Mouse (Mus musculus): ENCODE data around the gene Ndufaf8.

The Ndufaf8 gene

DNA sequence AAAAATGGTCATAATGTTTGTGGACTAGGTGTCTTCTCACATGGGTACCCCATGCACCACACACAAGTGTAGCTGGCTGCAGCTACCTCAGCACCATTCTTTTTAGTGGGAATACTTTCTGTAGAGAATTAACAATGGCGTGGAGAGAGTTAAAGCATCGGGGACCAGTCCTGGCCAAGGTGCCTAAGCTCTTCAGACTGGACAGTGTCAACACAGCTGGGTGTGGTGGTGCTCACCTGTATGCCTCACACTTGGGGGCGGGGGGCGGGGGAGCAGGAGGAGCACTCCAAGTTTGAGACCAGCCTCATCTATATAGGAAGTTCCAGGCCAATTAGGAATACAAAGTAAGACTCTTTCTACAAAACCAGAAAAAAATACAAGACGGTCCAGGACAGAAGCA is 35.4 kb downstream of the Ndufaf8 start:
- no peak for DNase-seq (ENCODE audit: inconsistent ontology term)

DNA sequence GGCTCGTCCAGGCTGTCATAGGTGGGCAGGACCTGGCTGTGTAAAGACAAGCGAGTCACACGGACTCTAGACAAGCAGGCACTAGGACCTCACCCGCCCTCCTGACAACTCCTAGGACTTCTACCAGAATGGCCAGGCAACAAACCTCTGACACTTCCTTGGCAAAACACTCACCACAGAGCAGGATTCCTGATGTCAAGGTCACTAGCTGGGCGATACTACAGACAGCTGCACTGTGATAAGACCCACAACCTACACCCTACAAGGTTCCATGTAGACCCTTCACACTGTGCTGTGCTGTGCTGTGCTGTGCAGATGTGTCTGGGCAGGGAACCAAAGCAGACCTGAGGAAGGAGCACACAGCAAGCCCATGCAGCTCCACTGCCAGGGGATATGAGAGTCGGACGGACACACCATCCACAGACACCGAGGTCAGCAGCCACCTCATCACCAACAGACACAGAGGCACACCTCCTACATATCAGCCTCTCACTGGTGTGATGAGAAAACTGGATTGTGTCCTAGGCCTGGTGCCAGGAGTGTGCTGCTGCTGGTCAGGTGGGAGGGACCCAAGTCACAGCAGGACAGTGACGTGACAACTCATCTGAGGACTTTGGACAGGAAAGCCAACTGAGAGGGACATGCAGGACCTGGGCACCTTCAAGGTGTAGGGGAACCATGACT is 36.3 kb downstream of the Ndufaf8 start:
- DNase-seq (ENCODE audit: inconsistent ontology term) = no peak

DNA sequence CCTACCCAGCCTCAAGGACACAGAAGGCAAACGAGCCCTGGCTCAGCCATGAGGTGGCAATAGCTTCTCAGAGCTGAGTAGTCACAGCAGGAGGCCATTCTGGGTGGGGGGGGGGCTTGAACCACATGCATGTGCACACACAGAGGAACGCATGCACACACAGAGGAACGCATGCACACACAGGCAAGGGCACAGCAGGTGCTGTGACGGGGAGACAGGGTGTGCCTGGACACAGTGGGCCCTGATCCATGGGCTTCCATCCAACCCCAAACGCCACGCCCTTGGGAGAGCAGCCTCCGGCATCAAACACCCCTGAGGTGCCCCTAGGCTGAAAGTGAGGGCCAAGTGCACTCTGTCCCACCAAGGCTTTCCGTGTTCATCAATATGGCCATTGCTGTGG is 37.5 kb downstream of the Ndufaf8 start:
- DNase-seq (ENCODE audit: inconsistent ontology term) = no peak

DNA sequence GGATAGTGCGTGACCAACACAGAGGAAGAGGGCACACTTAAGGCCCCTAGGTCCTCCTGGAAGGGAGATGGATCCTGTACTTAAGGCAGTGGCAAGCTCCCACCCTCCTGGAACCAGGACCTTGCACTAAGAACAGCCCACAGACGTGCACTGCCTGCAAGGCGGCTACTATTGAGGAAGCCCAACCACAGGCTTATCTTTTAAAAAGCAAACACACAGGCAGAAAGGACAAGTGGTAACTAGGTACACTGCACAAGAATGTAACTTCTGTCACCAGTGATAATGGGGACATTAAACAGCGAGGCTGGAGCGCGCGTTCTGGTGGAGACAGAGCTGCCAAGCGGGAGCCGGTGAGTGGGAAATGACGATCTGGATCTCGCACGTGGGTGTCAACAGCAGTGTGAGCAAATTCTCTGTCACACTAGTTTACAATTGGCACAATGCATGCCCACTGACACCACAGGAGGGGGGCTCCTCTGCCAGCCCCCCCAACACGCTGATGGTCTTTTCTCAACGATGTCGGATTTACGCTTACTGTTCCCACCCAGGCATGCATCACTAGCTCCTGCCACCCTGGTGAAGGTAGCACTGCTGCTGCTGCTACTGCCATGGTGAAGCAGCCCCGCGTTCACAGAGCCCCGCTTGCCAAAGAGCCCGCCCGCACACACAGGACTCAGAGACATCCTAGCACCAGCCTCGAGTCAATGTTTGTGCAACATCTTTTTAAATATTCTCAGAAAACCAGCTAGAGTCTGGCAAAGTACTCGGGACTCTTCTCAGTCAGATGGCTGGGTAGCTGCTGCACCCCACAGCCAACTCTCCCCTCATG is 38.3 kb downstream of the Ndufaf8 start:
- no peak for DNase-seq (ENCODE audit: inconsistent ontology term)

DNA sequence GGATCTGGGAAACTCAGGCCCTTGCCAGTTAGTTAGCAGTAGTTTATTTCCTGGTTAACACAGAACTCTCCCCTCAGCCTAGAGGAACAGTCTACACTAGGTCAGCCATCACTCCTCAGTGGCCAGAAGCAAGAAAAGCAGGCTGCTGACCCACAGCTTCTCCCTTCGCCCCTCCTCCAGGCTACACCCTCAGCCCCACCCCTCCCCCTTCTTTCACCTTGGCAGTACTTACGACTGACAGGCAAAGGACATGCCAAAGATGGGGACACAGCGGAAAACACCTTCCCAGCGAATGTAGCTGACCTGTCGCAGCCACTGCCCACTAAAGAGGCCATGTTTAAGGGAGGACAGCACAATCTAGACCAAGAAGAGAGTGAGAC is 38.9 kb downstream of the Ndufaf8 start:
- no peak for DNase-seq (ENCODE audit: inconsistent ontology term)

DNA sequence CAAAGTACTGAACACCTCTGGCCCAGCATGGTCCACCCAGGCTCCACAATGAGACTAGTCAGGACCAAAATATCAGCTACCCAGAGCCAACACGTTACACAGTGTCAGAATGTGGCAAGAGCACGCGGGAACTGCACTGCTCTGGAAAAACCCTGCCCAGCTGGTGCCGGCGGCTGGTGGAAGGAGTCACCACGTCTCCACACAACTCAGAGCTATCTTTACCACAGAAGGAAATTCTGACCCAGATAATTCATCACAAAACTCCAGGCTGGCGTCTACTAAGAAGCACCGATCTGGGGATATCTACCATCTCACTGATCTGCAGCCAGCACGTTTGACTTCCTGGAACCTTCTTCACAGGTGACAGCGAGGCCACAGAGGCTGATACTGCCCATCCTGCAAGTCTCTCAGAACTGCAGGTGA is 40.6 kb downstream of the Ndufaf8 start:
- no peak for DNase-seq (ENCODE audit: inconsistent ontology term)

DNA sequence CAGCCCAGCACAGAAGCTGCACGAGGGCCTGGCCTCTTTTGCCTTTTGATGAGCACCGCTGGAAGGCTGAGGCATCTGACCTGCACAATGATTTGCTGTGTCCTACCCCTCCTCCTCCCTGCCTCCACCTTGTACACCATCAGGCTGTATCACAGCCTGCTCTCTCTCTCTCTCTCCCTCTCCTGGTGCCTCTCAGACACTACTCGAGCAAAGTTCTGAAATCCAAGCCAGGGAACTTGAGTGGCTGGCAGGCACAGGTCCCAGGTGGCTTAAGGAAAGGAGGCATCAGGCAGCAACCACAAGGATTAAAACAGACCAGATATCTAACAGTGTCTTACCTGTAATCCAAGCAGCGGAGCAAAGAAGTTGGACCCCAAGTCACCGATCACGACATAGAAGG is 41.5 kb downstream of the Ndufaf8 start:
- no peak for DNase-seq (ENCODE audit: inconsistent ontology term)

DNA sequence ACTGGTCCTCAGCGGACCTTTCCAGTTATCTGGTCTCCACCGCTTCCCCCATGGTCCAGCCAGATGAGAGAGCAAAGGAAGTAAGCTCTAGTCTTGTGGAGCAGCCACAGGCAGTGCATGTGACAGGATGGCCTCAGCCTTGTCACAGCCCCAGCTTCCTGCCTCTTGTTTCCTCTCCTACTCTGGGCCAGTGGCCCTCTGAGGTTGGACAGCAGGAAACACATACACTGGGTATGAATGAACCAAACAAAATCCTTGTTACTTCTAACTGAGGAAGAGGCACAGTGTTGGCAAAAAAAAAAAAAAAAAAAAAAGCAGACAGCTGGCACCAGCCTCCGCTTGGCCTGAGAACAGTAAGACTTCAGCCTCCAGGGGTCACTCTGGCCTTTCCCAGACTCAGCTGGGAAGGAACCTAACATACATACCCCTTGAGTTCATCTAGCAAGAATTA is 43.9 kb downstream of the Ndufaf8 start:
- DNase-seq (ENCODE audit: inconsistent ontology term) = peak; percentile 26

DNA sequence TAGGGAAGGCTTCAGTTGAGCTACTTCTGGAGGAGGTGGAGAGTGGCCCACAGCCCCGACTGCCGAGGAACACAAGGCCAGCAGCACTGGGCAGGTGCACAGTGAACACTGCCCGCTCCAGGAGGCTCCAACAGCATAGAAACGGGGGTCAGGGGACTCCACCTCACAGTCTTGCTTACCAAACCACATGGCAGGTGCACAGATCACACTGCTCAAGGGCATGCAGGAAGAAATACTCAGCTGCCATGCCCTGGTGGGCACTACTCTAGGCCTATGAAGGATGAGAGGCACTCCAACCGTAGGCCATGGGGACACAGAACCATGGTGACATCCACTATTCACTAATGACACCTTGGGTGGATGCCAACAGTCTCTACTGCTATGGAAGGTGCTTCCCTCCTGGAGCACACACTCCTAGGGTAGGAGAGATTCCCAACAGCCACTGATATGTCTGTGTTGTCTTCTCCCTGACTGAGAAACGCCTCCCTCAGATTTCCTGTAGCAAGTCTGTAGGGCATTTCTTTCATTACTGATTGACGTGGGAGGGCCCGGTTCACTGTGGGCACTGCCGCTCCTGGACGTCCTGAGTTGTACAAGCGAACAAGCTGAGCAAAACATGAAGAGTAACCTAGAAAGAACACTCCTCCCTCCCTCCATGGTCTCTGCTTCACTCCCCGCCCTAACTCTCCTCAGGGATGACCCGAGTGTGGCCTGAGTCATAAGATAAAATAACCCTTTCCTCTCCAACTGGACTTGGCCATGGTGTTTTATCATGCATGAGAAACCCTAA is 45.2 kb downstream of the Ndufaf8 start:
- no peak for DNase-seq (ENCODE audit: inconsistent ontology term)

DNA sequence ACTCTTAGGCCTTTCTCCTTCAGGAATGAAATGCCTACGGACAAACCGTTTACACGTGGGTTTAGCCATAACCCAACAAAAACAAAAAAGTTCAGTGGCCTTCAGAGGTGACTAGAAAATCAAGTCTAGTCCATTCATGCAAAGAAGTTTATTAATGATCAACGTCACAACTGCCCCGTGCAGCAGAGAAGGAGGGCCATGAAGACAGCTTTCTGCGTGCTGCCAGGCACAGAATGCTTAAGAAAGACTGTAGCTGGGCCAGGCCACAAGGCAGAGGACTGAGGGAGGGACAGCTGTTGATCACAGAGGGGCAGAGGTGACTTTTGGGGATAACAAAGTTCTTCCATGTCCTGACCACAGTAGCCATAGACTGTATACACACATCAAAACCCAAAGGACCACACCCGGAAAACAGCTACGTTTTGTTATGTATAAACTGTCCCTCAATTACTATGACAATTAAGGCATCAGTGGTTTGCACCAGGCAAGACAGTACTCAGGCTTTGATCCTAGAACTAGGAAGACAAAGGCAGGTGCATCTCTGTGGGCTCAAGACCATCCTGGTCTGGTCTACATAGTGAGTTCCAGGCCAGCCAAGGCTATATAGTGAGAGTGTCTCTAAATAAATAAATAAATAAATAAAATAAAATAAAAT is 49.6 kb downstream of the Ndufaf8 start:
- DNase-seq (ENCODE audit: inconsistent ontology term) = no peak

DNA sequence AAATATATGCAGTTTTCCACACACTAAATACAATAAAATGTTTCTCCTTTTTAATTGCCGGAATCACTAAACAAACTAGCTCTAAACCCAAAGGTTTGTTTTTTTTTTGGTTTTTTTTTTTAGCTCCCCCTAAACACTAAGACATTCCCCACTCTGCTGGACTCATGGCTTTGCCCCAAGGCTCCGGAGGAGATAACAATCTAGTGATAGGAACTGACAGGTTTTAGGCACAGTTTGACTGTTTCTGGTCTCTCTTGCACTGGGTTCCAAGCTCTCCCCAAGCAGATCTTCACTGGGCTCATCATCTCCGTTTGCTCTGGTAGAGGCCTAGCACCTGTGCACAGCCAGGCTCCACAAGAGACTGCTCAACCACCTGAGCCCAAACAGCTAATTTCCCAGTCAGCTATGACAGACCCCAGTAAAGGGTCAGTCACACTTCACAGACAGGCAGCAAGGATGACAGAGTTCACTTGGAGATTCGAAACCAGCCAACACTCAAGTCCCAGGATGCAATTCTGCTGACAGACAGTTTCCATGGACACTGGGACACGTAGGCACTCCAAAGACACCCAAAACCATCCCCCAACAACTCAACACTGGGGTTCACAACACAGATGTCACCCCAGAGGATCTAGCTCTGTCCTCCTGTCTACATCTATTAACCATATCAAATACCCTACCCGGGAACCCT is 50.9 kb downstream of the Ndufaf8 start:
- no peak for DNase-seq (ENCODE audit: inconsistent ontology term)

Data from Muller cell, postnatal 12 days (primary cell).